Mouse (Mus musculus) MEL (cell line): ENCODE data around the gene Gm17622.

Experiments used
- BHLHE40 ChIP-seq: IDR thresholded peaks from 2 replicates; pipeline ENCODE4 v1.6.1; 2012; ENCODE audit warnings: low read depth, mild to moderate bottlenecking, inconsistent platforms, low read length, improper control_type of control experiment, borderline replicate concordance
- CTCF ChIP-seq, 3 experiments: IDR thresholded peaks in 2 of 3; conservative IDR thresholded peaks in 1 of 3; 2 replicates each; pipeline ENCODE4 v1.5.1; 2011 to 2012; ENCODE audit warnings: low read length in 3 of 3, low read depth in 2 of 3, mild to moderate bottlenecking in 2 of 3, improper control_type of control experiment in 1 of 3, inconsistent platforms in 1 of 3, mixed read lengths in 1 of 3, moderate library complexity in 1 of 3; ENCODE audit not compliant: control insufficient read depth in 1 of 3, insufficient read depth in 1 of 3, poor library complexity in 1 of 3, severe bottlenecking in 1 of 3
- E2F4 ChIP-seq: IDR thresholded peaks from 2 replicates; pipeline ENCODE4 v1.6.1; 2011; ENCODE audit warnings: low read depth, low read length, improper control_type of control experiment, borderline replicate concordance
- GATA1 ChIP-seq: IDR thresholded peaks from 2 replicates; pipeline ENCODE4 v1.6.1; 2011; ENCODE audit warnings: low read depth, low read length, improper control_type of control experiment

DNA sequence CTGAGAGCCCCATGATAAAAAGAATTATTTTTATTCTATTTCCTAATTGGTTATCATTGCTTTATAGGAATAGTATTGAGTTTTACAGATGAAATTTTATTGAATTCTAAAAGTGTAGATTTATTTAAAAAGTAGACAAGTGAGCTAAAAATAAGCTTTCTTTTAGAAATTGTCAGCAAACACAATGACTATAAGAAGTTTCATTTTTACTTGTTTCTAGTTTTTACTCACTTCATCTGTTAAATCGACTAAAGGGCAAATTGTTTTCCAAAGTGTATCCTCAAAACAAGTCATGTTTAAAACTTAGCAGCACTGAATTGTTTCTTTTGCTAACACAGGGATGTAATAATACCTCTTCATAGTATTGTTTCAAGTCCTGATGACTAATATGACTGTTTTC, 11.5 kb upstream of the Gm17622 start:
- TF ChIP-seq GATA1 (no peak), E2F4 (no peak), BHLHE40 (no peak), CTCF (IDR thresholded peaks at IDR 0.05 in 2 of 3, conservative IDR thresholded peaks at IDR 0.05 in 1 of 3; ENCODE audit: control insufficient read depth in 1 of 3, insufficient read depth in 1 of 3, low read depth in 2 of 3, low read length in 3 of 3, poor library complexity in 1 of 3, severe bottlenecking in 1 of 3) (no peak)
